Mouse (Mus musculus) kidney, postnatal 10 days (tissue): ENCODE data around the gene Pigt.
A peak's percentile ranks its signal among the peaks of the same experiment; 100 is the strongest.

Experiments
- DNase-seq: peaks from one replicate; pipeline ENCODE4 v3.0.0; 2021; ENCODE audit warnings: mixed read lengths

The Pigt gene

GRCm38 (mm10) chr2:164521841-164522240, 24.5 kb downstream of the Pigt start:
- no peak for DNase-seq

GRCm38 (mm10) chr2:164522280-164522679, 25.0 kb downstream of the Pigt start:
- DNase-seq: no peak

GRCm38 (mm10) chr2:164523301-164523773, 26.0 kb downstream of the Pigt start:
- no peak for DNase-seq

GRCm38 (mm10) chr2:164528557-164528956, 31.2 kb downstream of the Pigt start:
- DNase-seq: no peak

- peak; percentile 89 for DNase-seq
Observed at GRCm38 (mm10) chr2:164531169-164531568, 33.8 kb downstream of the Pigt start.

GRCm38 (mm10) chr2:164534315-164534714, 37.0 kb downstream of the Pigt start:
- DNase-seq: no peak

GRCm38 (mm10) chr2:164537003-164537402, 39.7 kb downstream of the Pigt start:
- no peak for DNase-seq

- DNase-seq: no peak
Observed at GRCm38 (mm10) chr2:164540652-164541427, 43.5 kb downstream of the Pigt start.

- DNase-seq: no peak
Observed at GRCm38 (mm10) chr2:164542132-164542531, 44.8 kb downstream of the Pigt start.

GRCm38 (mm10) chr2:164542598-164542997, 45.3 kb downstream of the Pigt start:
- no peak for DNase-seq

GRCm38 (mm10) chr2:164543745-164544144, 46.4 kb downstream of the Pigt start:
- peak; percentile 32 for DNase-seq

- no peak for DNase-seq
Observed at GRCm38 (mm10) chr2:164544454-164545097, 47.3 kb downstream of the Pigt start.

- DNase-seq: no peak
Observed at GRCm38 (mm10) chr2:164549338-164549737, 52.0 kb downstream of the Pigt start.

GRCm38 (mm10) chr2:164549963-164550894, 52.9 kb downstream of the Pigt start:
- DNase-seq: no peak

- DNase-seq: no peak
Observed at GRCm38 (mm10) chr2:164550895-164551269, 53.6 kb downstream of the Pigt start.

GRCm38 (mm10) chr2:164551502-164551901, 54.2 kb downstream of the Pigt start:
- no peak for DNase-seq
